Mouse (Mus musculus): ENCODE data around the gene Lonp1. TPM values are rescaled to one million over a fixed set of nuclear protein-coding genes. Genes with fewer than 3 reads are reported as not detected.

The Lonp1 gene
- 44.5 and 46.1 TPM in 2 replicates for polyA plus RNA-seq (2014; fragmentation: Nextera tagmentation; extraction: Ambion mirVana)

DNA sequence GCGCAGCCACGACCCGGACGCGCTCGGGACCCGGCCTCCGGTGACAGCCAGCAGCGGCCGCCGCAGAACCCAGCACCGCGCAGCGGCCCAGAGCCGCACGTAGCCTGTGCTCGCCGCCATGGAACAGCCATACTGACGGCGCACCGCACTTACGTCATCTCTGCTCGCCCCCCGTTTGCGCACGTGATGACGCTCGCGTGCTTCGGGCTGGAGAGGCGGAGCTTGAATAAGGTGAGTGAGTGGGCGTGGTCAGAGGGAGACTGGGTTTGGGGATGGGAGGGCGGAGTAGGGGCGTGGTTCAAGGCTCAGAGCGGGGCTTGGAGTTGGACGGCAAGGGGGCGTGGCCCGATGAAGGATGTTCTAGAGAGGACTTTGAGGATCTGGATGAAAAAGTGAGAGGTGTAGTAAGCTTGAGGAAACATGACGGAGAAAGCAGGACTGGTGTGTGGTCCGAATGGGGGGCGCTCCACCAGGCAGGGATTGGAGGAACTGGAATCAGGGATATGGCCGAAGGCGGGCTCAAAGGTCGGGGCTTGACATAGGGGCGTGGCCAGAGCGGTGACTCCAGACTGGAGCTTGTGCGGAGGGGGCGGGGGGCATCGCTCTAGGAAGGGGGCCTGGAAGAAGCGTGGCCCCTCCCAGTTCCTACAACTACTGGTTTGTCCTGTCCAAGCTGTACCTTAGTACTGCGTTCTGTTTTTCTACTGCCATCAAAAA, at the start of gene Lonp1:
Gene Lonp1 (minus strand): TSS at position 134 of the 717 bp plus-strand sequence.
- Histone ChIP-seq H3K9me3 (ENCODE audit: control insufficient read depth, low read length) (no peaks in the 10 kb centered on the region), H3K36me3 (ENCODE audit: control insufficient read depth, insufficient read depth, low read length) (peaks cover 14% of the 10 kb centered on the region), H3K9ac (replicated peaks; ENCODE audit: low read length) (peak within 1 kb of the TSS; percentile 77), H3K27ac (replicated peaks; ENCODE audit: low read depth, low read length) (peak within 1 kb of the TSS; percentile 78), H3K4me2 (ENCODE audit: low read length) (peak within 1 kb of the TSS; percentile 91), H3K4me1 (ENCODE audit: control insufficient read depth, insufficient read depth, low read length) (peaks cover 20% of the 10 kb centered on the region), H3K27me3 (ENCODE audit: control insufficient read depth, insufficient read depth, low read length) (no peaks in the 10 kb centered on the region), H3K4me3 (replicated peaks; ENCODE audit: low read depth, low read length) (peak within 1 kb of the TSS; percentile 93)
- ATAC-seq (ENCODE audit: low FRiP score, low TSS enrichment): peak; percentile 94
- WGBS: under 1% methylated on average over 51 of the region's 51 CpGs
- DNase-seq: peak; percentile 100

DNA sequence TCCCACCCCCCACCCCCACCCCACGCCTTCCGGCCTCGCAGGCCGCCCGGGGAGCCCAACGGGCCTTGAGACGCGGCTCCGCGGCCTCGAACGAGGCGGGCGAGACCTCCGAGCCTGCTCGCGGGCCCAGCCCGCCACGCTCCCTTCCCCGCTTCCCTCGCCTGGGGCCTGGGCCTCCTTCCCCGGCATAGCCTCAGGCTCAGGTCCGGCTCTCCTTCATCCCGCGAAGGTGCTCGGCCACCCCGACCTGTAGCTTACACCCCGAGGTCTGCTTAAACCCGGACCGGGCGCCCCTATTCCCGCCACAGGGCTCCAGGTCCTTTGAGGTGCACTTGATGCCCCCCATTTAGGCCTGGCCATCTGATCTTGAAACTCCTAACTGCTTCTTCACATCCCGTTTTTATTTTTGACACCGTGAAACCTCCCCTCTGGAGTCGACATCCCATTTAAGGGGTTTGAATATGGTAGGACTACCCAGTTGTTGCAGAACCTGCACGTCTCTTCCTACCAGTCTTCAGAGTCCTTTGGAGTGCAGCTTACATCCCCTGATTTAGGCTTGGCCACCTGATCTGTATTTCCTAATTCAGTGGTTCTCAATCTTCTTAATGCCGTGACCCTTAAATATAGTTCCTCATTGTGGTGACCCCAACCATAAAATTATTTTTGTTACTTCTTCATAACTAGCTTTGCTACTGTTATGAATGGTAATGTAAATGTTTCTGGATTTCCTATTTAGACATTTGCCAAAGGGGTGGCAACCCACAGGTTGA, 47.1 kb upstream of the Lonp1 start:
- no peaks in the 10 kb centered on the region for H3K27me3 ChIP-seq (ENCODE audit: control insufficient read depth, insufficient read depth, low read length)
- WGBS: 1% methylated on average over 37 of the region's 37 CpGs
- DNase-seq: no peak
- ATAC-seq (ENCODE audit: low FRiP score, low TSS enrichment): peak; percentile 19; the same call in 1 of the 2 replicates
- no peaks in the 10 kb centered on the region for H3K9me3 ChIP-seq (ENCODE audit: control insufficient read depth, low read length)
- H3K4me2 ChIP-seq (ENCODE audit: low read length): peak overlapping the region; percentile 83
- H3K27ac ChIP-seq (replicated peaks; ENCODE audit: low read depth, low read length): peak overlapping the region; percentile 77
- peak overlapping the region; percentile 96 for H3K4me3 ChIP-seq (replicated peaks; ENCODE audit: low read depth, low read length)
- H3K4me1 ChIP-seq (ENCODE audit: control insufficient read depth, insufficient read depth, low read length): peaks cover 20% of the 10 kb centered on the region
- peak overlapping the region; percentile 91 for H3K9ac ChIP-seq (replicated peaks; ENCODE audit: low read length)
- H3K36me3 ChIP-seq (ENCODE audit: control insufficient read depth, insufficient read depth, low read length): peaks cover 16% of the 10 kb centered on the region; the same call in 1 of the 2 replicates

DNA sequence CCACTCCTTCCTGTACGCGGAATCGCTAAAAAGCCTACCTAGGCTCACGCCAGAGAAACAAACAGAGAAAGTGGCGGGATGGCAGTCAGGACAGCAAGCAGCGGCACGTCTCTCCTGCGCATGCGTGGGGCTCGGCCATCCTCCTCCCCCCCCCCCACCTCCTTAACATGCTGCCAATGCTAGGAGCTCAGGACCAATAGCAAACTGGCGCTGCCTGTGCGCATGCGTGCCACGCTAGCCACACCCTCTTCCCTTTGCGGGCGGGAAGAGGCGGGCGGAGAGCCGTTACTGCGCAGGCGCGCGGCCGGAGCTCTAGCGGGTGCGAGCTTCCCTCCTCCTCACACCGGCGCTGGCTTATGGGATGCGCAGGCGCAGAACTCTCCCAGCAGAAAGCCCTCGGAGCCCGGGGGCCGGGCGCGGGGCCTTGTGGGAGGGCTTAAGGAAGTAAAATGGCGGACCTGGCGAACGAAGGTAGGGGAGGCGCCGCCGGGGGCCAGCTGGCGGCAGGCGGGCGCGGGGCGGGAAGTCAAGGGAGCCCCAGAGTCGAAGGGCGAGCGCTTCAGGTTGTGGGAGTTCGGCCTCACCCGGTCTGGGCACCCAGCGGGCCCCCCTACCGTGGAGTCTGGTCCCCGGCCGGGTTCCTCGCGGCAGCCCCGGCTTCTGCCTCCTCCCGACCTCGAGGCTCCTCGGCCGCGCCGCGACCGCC, 46.4 kb upstream of the Lonp1 start, which contains the start of gene Ranbp3:
Gene Ranbp3 (plus strand): TSS at position 354 of the 706 bp plus-strand sequence.
- H3K9ac ChIP-seq (replicated peaks; ENCODE audit: low read length): peak within 1 kb of the TSS; percentile 91
- DNase-seq: peak; percentile 100
- H3K36me3 ChIP-seq (ENCODE audit: control insufficient read depth, insufficient read depth, low read length): peaks cover 16% of the 10 kb centered on the region; the same call in 1 of the 2 replicates
- ATAC-seq (ENCODE audit: low FRiP score, low TSS enrichment): peak; percentile 91
- WGBS: under 1% methylated on average over 65 of the region's 66 CpGs
- peak within 1 kb of the TSS; percentile 96 for H3K4me3 ChIP-seq (replicated peaks; ENCODE audit: low read depth, low read length)
- peak within 1 kb of the TSS; percentile 77 for H3K27ac ChIP-seq (replicated peaks; ENCODE audit: low read depth, low read length)
- H3K27me3 ChIP-seq (ENCODE audit: control insufficient read depth, insufficient read depth, low read length): peaks cover 6% of the 10 kb centered on the region
- H3K4me2 ChIP-seq (ENCODE audit: low read length): peak within 1 kb of the TSS; percentile 83
- peaks cover 25% of the 10 kb centered on the region for H3K4me1 ChIP-seq (ENCODE audit: control insufficient read depth, insufficient read depth, low read length)
- no peaks in the 10 kb centered on the region for H3K9me3 ChIP-seq (ENCODE audit: control insufficient read depth, low read length)

DNA sequence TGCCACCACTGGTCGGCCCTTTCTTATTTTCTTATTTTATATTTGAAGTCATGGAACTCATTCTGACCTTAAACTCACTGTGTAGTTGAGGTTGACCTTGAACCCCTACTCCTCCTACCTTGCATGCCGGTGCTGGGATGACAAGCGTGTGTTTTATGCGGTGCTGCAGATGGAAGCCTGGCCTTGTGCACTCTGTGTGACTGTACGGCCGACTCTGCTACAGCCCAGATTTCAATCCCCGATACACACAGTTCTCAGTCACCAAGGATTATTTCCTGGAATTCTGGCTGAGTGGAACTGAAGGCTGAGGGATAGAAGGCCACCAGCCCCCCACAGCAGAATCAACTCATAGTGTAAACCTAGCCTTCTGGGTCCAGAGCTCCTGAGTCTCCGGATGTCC, 43.1 kb upstream of the Lonp1 start:
- Histone ChIP-seq H3K9me3 (ENCODE audit: control insufficient read depth, low read length) (no peaks in the 10 kb centered on the region), H3K4me3 (replicated peaks; ENCODE audit: low read depth, low read length) (no peak overlapping the region), H3K27me3 (ENCODE audit: control insufficient read depth, insufficient read depth, low read length) (peaks cover 13% of the 10 kb centered on the region), H3K4me1 (ENCODE audit: control insufficient read depth, insufficient read depth, low read length) (peaks cover 16% of the 10 kb centered on the region), H3K36me3 (ENCODE audit: control insufficient read depth, insufficient read depth, low read length) (no peaks in the 10 kb centered on the region), H3K9ac (replicated peaks; ENCODE audit: low read length) (no peak overlapping the region), H3K4me2 (ENCODE audit: low read length) (no peak overlapping the region), H3K27ac (replicated peaks; ENCODE audit: low read depth, low read length) (no peak overlapping the region)
- ATAC-seq (ENCODE audit: low FRiP score, low TSS enrichment): no peak
- WGBS: 85% methylated on average over 8 of the region's 8 CpGs
- no peak for DNase-seq

DNA sequence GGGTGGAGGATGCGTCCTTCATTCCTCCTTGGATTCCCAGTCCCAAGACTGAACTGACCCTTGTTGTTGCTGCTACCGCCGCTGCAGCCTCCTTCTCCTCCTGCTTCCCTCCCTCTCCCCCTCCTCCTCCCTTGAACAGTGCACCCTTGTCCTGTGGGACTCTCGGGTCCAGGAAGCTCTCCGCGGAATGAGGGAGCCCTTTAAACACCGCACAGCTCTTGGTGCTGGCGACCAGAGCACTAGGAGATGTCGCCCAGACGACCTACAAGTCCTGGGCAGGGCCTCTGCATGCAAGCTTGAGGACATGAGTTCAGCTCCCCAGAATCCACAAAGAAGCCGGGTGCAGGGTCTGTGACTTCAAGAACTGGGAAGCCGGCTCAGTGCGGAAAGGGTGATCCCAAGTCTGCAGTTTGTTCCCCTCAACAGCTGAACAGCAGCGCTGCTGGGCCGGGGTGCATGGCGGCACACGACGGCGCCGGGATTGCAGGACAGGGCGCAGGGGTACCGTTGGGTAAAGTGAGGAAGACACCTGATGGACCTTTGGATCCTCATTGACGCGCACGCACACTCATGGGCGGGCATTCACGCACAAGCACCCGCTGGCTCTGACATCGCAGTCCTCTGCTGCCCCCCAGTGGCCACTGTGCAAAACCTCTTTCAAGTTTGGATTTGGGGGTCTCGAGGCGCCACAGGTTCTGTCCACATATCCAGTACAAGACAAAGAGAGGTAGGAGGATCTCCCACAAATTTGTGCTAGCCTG, 41.9 kb upstream of the Lonp1 start:
- H3K36me3 ChIP-seq (ENCODE audit: control insufficient read depth, insufficient read depth, low read length): no peaks in the 10 kb centered on the region
- peak; percentile 94 for DNase-seq
- peak overlapping the region; percentile 36 for H3K4me3 ChIP-seq (replicated peaks; ENCODE audit: low read depth, low read length)
- WGBS: 7% methylated on average over 31 of the region's 31 CpGs
- peak overlapping the region; percentile 78 for H3K4me2 ChIP-seq (ENCODE audit: low read length)
- no peak for ATAC-seq (ENCODE audit: low FRiP score, low TSS enrichment)
- H3K9me3 ChIP-seq (ENCODE audit: control insufficient read depth, low read length): no peaks in the 10 kb centered on the region
- H3K27ac ChIP-seq (replicated peaks; ENCODE audit: low read depth, low read length): no peak overlapping the region
- H3K9ac ChIP-seq (replicated peaks; ENCODE audit: low read length): peak overlapping the region; percentile 39
- peaks cover 10% of the 10 kb centered on the region; the same call in 1 of the 2 replicates for H3K4me1 ChIP-seq (ENCODE audit: control insufficient read depth, insufficient read depth, low read length)
- peaks cover 13% of the 10 kb centered on the region for H3K27me3 ChIP-seq (ENCODE audit: control insufficient read depth, insufficient read depth, low read length)

DNA sequence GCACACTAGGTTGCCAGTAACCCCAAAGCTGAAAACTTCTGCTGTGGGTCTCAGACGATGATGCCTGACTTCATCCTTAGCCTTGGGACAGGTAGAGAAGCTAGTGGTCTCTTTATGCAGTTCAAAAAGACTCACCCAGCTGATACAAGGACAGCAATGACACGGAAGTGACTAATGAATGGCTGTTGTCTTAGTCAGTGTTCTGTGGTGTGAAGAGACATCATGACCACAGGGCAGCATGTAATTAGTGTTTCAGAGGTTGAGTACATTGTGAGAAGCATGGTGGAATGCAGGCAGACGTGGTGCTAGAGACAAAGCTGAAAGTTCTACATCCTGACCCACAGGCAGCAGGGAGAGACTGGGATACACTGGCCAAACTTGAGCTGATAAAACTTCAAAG, 40.9 kb upstream of the Lonp1 start:
- Histone ChIP-seq H3K36me3 (ENCODE audit: control insufficient read depth, insufficient read depth, low read length) (no peaks in the 10 kb centered on the region), H3K9ac (replicated peaks; ENCODE audit: low read length) (no peak overlapping the region), H3K27me3 (ENCODE audit: control insufficient read depth, insufficient read depth, low read length) (peaks cover 13% of the 10 kb centered on the region), H3K4me1 (ENCODE audit: control insufficient read depth, insufficient read depth, low read length) (peaks cover 10% of the 10 kb centered on the region; the same call in 1 of the 2 replicates), H3K9me3 (ENCODE audit: control insufficient read depth, low read length) (no peaks in the 10 kb centered on the region), H3K4me3 (replicated peaks; ENCODE audit: low read depth, low read length) (no peak overlapping the region), H3K27ac (replicated peaks; ENCODE audit: low read depth, low read length) (no peak overlapping the region), H3K4me2 (ENCODE audit: low read length) (no peak overlapping the region)
- DNase-seq (no peak), ATAC-seq (ENCODE audit: low FRiP score, low TSS enrichment) (no peak)
- 79% methylated on average over 3 of the region's 3 CpGs for WGBS

DNA sequence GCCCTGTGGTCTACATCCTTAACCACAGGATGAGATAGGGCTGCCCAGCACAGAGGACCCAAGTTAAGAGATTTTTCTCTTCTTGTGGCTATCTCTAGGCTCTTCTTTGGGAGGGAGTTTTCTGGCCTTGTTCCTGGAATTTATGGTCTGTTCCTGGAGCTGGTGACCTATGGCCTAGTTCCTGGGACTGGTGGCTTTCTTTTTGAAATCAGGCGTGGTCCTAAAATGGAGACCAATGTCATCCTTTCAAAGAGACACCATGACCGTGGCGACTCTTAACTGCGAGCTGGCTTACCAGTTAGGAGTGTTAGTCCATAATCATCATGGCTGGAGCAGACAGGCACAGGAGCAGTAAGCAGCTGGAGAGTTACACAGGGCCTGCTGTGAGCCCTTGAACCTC, 39.7 kb upstream of the Lonp1 start:
- DNase-seq (no peak), ATAC-seq (ENCODE audit: low FRiP score, low TSS enrichment) (no peak)

DNA sequence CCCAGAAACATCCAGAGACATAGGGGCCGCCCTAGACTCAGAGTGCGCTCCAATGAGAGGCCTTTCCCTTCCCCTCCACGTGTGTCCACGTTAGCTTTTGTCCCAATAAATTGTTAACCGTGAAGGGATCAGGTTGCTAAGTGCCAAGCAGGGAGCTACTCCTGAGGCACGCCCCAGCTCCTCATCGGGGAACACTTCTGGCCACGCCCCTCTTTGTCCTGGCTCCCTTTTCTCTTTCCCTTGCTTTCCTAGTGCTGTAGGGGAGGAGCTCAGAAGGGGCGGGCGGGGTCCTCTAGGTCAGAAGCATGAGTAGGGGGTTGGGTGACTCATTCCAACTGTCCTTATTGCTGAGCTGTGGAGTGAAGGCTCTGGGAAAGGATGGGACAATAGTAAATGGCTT, 37.6 kb upstream of the Lonp1 start:
- no peak for DNase-seq
- Histone ChIP-seq H3K9ac (replicated peaks; ENCODE audit: low read length) (no peak overlapping the region), H3K4me1 (ENCODE audit: control insufficient read depth, insufficient read depth, low read length) (0 out of 2 replicates have a peak, but pooled peaks cover 7% of the 10 kb centered on the region), H3K27me3 (ENCODE audit: control insufficient read depth, insufficient read depth, low read length) (peaks cover 13% of the 10 kb centered on the region), H3K27ac (replicated peaks; ENCODE audit: low read depth, low read length) (no peak overlapping the region), H3K4me2 (ENCODE audit: low read length) (no peak overlapping the region), H3K36me3 (ENCODE audit: control insufficient read depth, insufficient read depth, low read length) (no peaks in the 10 kb centered on the region), H3K9me3 (ENCODE audit: control insufficient read depth, low read length) (no peaks in the 10 kb centered on the region), H3K4me3 (replicated peaks; ENCODE audit: low read depth, low read length) (no peak overlapping the region)
- 2% methylated on average over 10 of the region's 10 CpGs for WGBS
- ATAC-seq (ENCODE audit: low FRiP score, low TSS enrichment): no peak

More for the DNA sequence above, 39.7 kb upstream of the Lonp1 start:
- Histone ChIP-seq H3K36me3 (ENCODE audit: control insufficient read depth, insufficient read depth, low read length) (no peaks in the 10 kb centered on the region), H3K27ac (replicated peaks; ENCODE audit: low read depth, low read length) (no peak overlapping the region), H3K4me3 (replicated peaks; ENCODE audit: low read depth, low read length) (no peak overlapping the region), H3K9ac (replicated peaks; ENCODE audit: low read length) (no peak overlapping the region), H3K9me3 (ENCODE audit: control insufficient read depth, low read length) (no peaks in the 10 kb centered on the region), H3K4me1 (ENCODE audit: control insufficient read depth, insufficient read depth, low read length) (0 out of 2 replicates have a peak, but pooled peaks cover 7% of the 10 kb centered on the region), H3K27me3 (ENCODE audit: control insufficient read depth, insufficient read depth, low read length) (peaks cover 13% of the 10 kb centered on the region), H3K4me2 (ENCODE audit: low read length) (no peak overlapping the region)
- WGBS: 88% methylated on average over 4 of the region's 4 CpGs
